Mouse (Mus musculus) thymus, adult 2 months (tissue): Measurements from ENCODE around the gene Obscn.

Source experiments
- CTCF ChIP-seq: fragments of 200-500 bp; IDR thresholded peaks from 2 replicates; pipeline ENCODE4 v1.5.1; 2012; ENCODE audit warnings: mild to moderate bottlenecking, control low read depth, low read length, moderate library complexity, borderline replicate concordance; ENCODE audit not compliant: control insufficient read depth, poor library complexity, insufficient read depth; ENCODE audit errors: extremely low read depth
- POLR2A ChIP-seq: fragments of 200-500 bp; IDR thresholded peaks from 2 replicates; pipeline ENCODE4 v1.6.1; 2012; ENCODE audit warnings: mild to moderate bottlenecking, low read length, control low read depth, moderate library complexity; ENCODE audit not compliant: control insufficient read depth, poor library complexity, insufficient read depth; ENCODE audit errors: extremely low read depth

GRCm38 (mm10) chr11:58953351-58954169 is 182.6 kb downstream of the Obscn start:
- TF ChIP-seq CTCF (no peak), POLR2A (no peak)
